Mouse (Mus musculus) cortical plate, adult 2 months (tissue): ENCODE data around the gene B130006D01Rik.

Experiments used
- CTCF ChIP-seq: fragments of 200-500 bp; IDR thresholded peaks from 2 replicates; pipeline ENCODE4 v1.5.1; 2011; ENCODE audit warnings: mild to moderate bottlenecking, control low read depth, low read length; ENCODE audit not compliant: insufficient read depth; ENCODE audit errors: extremely low read depth
- POLR2A ChIP-seq: fragments of 200-500 bp; IDR thresholded peaks from 2 replicates; pipeline ENCODE4 v1.6.1; 2011; ENCODE audit warnings: mild to moderate bottlenecking, low read length, control low read depth; ENCODE audit not compliant: insufficient read depth; ENCODE audit errors: extremely low read depth

DNA sequence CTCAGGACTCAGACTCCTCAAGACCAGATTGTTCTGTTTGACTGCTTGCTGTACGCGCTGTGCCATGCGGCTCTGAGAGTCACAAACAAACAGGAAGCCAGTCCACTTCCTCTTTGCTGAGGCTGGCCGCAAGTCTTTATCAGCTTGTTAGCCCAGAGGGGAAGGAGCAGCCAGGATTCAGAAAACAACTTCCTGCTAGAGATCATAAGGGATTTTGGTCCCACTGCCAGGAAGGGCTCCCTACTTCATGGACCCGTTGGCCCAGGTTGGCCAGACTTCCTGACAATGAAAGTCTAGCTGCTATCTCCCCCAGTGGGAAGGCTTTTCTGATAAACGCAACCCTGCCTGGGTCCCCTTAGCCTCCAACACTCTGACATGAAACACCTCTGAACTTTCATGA is 34.9 kb upstream of the B130006D01Rik start:
- no peak for TF ChIP-seq POLR2A
- TF ChIP-seq CTCF: no peak
